Mouse (Mus musculus) cerebellum, adult 2 months (tissue): Measurements from ENCODE around the gene Urad.

Experiments
- CTCF ChIP-seq: fragments of 200-500 bp; IDR thresholded peaks from 2 replicates; pipeline ENCODE4 v1.5.1; 2011; ENCODE audit warnings: low read depth, mild to moderate bottlenecking, control low read depth, low read length, moderate library complexity, borderline replicate concordance; ENCODE audit not compliant: insufficient read depth
- POLR2A ChIP-seq: fragments of 200-500 bp; IDR thresholded peaks from 2 replicates; pipeline ENCODE4 v1.6.1; 2011; ENCODE audit warnings: low read length, control low read depth, borderline replicate concordance; ENCODE audit not compliant: insufficient read depth

DNA sequence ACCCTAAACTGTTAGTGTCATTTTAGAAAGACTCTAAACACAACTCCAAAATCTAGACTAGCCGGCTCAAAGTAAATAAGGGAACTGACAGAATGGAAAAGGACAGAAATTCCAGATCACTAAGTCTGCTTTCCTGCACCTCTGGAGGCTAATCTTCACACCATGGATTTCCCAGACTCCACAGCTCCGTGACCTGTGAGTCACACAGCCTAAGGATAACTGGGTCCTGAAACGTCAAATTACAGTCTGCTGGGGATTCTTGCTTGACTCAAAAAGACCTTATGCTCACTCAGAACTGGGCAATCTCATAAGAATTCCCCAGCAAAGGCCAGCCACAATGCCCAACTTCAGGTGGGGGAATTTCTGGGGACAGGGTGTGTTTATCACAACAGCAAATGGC lies 33.5 kb upstream of the Urad start:
- no peak for TF ChIP-seq CTCF
- no peak for TF ChIP-seq POLR2A
